32 mouse cellular contexts compared by ENCODE assay signal in genomic region chr6:72410518-72410917, GRCm38 (mm10). TPM values are rescaled to one million over a fixed set of nuclear protein-coding genes. Genes with fewer than 3 reads are reported as not detected.
A peak's percentile ranks its signal among the peaks of the same experiment; 100 is the strongest.
DNase-seq lines count a peak whose midpoint lies in the region; ATAC-seq and TF ChIP-seq lines count a peak whose summit lies in the region.
"Had no signal": no experiment of that assay in that cellular context is flagged by ENCODE, and none has a peak within 500 bp of the region (broad histone marks: within the 10 kb centered on the region; RNA-seq: fewer than 3 reads in every experiment).

No protein-coding gene starts in this region.

- H3K9ac ChIP-seq in kidney, embryonic 15.5 days = no peak overlapping the region
- H3K9ac ChIP-seq: forebrain, embryonic 15.5 days; intestine, embryonic 15.5 days; limb, embryonic 13.5 days; midbrain, embryonic 15.5 days; neural tube, embryonic 12.5 days; stomach, embryonic 15.5 days had no signal

- no peak for TF ChIP-seq CTCF in spleen, adult 2 months (IDR thresholded peaks at IDR 0.05; ENCODE audit: extremely low read depth, insufficient read depth, insufficient read length, insufficient replicate concordance)

- no peak for TF ChIP-seq POLR2A in spleen, adult 2 months (IDR thresholded peaks at IDR 0.05; ENCODE audit: low read depth, low read length)

- ATAC-seq in granulocyte monocyte progenitor cell, adult 5-6 weeks (replicated peaks; ENCODE audit: poor library complexity, severe bottlenecking) = peak; percentile 63
- peak; percentile 32 for ATAC-seq in megakaryocyte progenitor cell, adult 5-6 weeks (replicated peaks; ENCODE audit: poor library complexity)
- ATAC-seq in kidney, embryonic 15.5 days (replicated peaks; ENCODE audit: low FRiP score) = no peak
- ATAC-seq: activated CD4-positive, CD25-positive, alpha-beta regulatory T cell, adult 4 months; forebrain, embryonic 15.5 days; hindbrain, embryonic 16.5 days; intestine, embryonic 15.5 days; lung, postnatal 0 days; midbrain, embryonic 15.5 days had no signal

- no peak for DNase-seq in spleen, adult 2 months (ENCODE audit: low read depth in 1 of 2, low spot score in 2 of 2)
- no peak for DNase-seq in spleen, postnatal 10 days (ENCODE audit: low spot score in 2 of 2)
- no peak for DNase-seq in kidney, adult 8-10 months
- no peak for DNase-seq in kidney, adult 9 months
- DNase-seq: adrenal gland, adult 2 months; adrenal gland, postnatal 36 days; cerebellum, adult 18-20 months; cerebellum, postnatal 10 days; gastrocnemius, postnatal 25 days; heart, adult 18-20 months; heart, postnatal 4 days; kidney, adult 2 months; kidney, postnatal 14 days; lung, adult 18-20 months; right cerebral cortex, postnatal 4 days; thymus, postnatal 14 days had no signal

- no peaks in the 10 kb centered on the region for H3K9me3 ChIP-seq in kidney, embryonic 15.5 days (replicated peaks)
- H3K9me3 ChIP-seq: forebrain, embryonic 15.5 days; intestine, embryonic 15.5 days; limb, embryonic 13.5 days; midbrain, embryonic 10.5 days; midbrain, embryonic 15.5 days; neural tube, embryonic 12.5 days; stomach, embryonic 15.5 days had no signal

- peaks cover 6% of the 10 kb centered on the region; the same call in 1 of the 2 replicates for H3K4me1 ChIP-seq in spleen, adult 2 months (ENCODE audit: control insufficient read depth, insufficient read depth, insufficient read length)
- peaks cover 14% of the 10 kb centered on the region for H3K4me1 ChIP-seq in kidney, embryonic 15.5 days

- no peaks in the 10 kb centered on the region for H3K36me3 ChIP-seq in spleen, adult 2 months (ENCODE audit: control insufficient read depth, insufficient read depth, low read length)
- no peaks in the 10 kb centered on the region for H3K36me3 ChIP-seq in kidney, embryonic 15.5 days
- H3K36me3 ChIP-seq: forebrain, embryonic 15.5 days; intestine, embryonic 15.5 days; limb, embryonic 13.5 days; midbrain, embryonic 10.5 days; midbrain, embryonic 15.5 days; neural tube, embryonic 12.5 days; stomach, embryonic 15.5 days had no signal

- no peak overlapping the region for H3K4me2 ChIP-seq in kidney, embryonic 15.5 days
- H3K4me2 ChIP-seq: forebrain, embryonic 15.5 days; heart, embryonic 11.5 days; intestine, embryonic 15.5 days; limb, embryonic 13.5 days; liver, embryonic 11.5 days; midbrain, embryonic 15.5 days; neural tube, embryonic 12.5 days; stomach, embryonic 15.5 days had no signal

- 0 out of 2 replicates have a peak overlapping the region, but pooled peaks have one; percentile 10 for H3K27ac ChIP-seq in spleen, adult 2 months (ENCODE audit: insufficient read depth, low read length)
- H3K27ac ChIP-seq in kidney, embryonic 15.5 days = no peak overlapping the region
- H3K27ac ChIP-seq: forebrain, embryonic 15.5 days; intestine, embryonic 15.5 days; left cerebral cortex, adult 2 months; limb, embryonic 13.5 days; midbrain, embryonic 10.5 days; midbrain, embryonic 15.5 days; neural tube, embryonic 12.5 days; stomach, embryonic 15.5 days had no signal

- 20% methylated on average over 7 of the region's 7 CpGs for WGBS in spleen, adult 2 months
- WGBS in kidney, embryonic 15.5 days = 72% methylated on average over 7 of the region's 7 CpGs

- H3K27me3 ChIP-seq in spleen, adult 2 months (ENCODE audit: control insufficient read depth, insufficient read depth, low read length) = no peaks in the 10 kb centered on the region
- H3K27me3 ChIP-seq in kidney, embryonic 15.5 days = no peaks in the 10 kb centered on the region
- H3K27me3 ChIP-seq: forebrain, embryonic 15.5 days; intestine, embryonic 15.5 days; limb, embryonic 13.5 days; midbrain, embryonic 15.5 days; stomach, embryonic 15.5 days had no signal

- H3K4me3 ChIP-seq in spleen, adult 2 months (ENCODE audit: extremely low read depth, insufficient read depth, insufficient read length) = no peak overlapping the region
- no peak overlapping the region for H3K4me3 ChIP-seq in kidney, embryonic 15.5 days (replicated peaks)
- H3K4me3 ChIP-seq: forebrain, embryonic 15.5 days; intestine, embryonic 15.5 days; left cerebral cortex, adult 2 months; limb, embryonic 13.5 days; midbrain, embryonic 10.5 days; midbrain, embryonic 15.5 days; neural tube, embryonic 12.5 days; stomach, embryonic 15.5 days had no signal

RNA-seq across cellular contexts. Expression of gene Ggcx, which starts 3.6 kb away (rescaled TPM):
- polyA plus RNA-seq in spleen, adult 2 months (2012; rRNA removed) = 7.3 and 7.6 TPM in 2 replicates
- total RNA-seq in granulocyte monocyte progenitor cell, adult 5-6 weeks (2014; fragmentation: Nextera tagmentation) = 7.9 and 8.8 TPM in 2 replicates
- 9.6 and 19.7 TPM in 2 replicates for total RNA-seq in granulocyte monocyte progenitor cell, adult 5-6 weeks (2017)
- 11.2 and 11.6 TPM in 2 replicates for total RNA-seq in megakaryocyte progenitor cell, adult 5-6 weeks (2015)
- 6.7 and 8.5 TPM in 2 replicates for total RNA-seq in megakaryocyte progenitor cell, adult 5-6 weeks (2017)
- 32.5 and 36.0 TPM in 2 replicates for polyA plus RNA-seq in kidney, embryonic 15.5 days (2015; fragmentation: Nextera tagmentation; extraction: Ambion mirVana)

RNA-seq across cellular contexts. Expression of gene Vamp8, which starts 20.0 kb away (rescaled TPM):
- 100 and 107 TPM in 2 replicates for polyA plus RNA-seq in spleen, adult 2 months (2012; rRNA removed)
- 239 and 250 TPM in 2 replicates for total RNA-seq in granulocyte monocyte progenitor cell, adult 5-6 weeks (2014; fragmentation: Nextera tagmentation)
- 347 and 437 TPM in 2 replicates for total RNA-seq in granulocyte monocyte progenitor cell, adult 5-6 weeks (2017)
- total RNA-seq in megakaryocyte progenitor cell, adult 5-6 weeks (2015) = 240 and 247 TPM in 2 replicates
- total RNA-seq in megakaryocyte progenitor cell, adult 5-6 weeks (2017) = 267 and 283 TPM in 2 replicates
- polyA plus RNA-seq in kidney, embryonic 15.5 days (2015; fragmentation: Nextera tagmentation; extraction: Ambion mirVana) = 146 and 150 TPM in 2 replicates

RNA-seq across cellular contexts. Expression of gene Mat2a, which starts 28.8 kb away (rescaled TPM):
- polyA plus RNA-seq in spleen, adult 2 months (2012; rRNA removed) = 45.0 and 50.9 TPM in 2 replicates
- 387 and 444 TPM in 2 replicates for total RNA-seq in granulocyte monocyte progenitor cell, adult 5-6 weeks (2014; fragmentation: Nextera tagmentation)
- total RNA-seq in granulocyte monocyte progenitor cell, adult 5-6 weeks (2017) = 211 and 247 TPM in 2 replicates
- total RNA-seq in megakaryocyte progenitor cell, adult 5-6 weeks (2015) = 342 and 403 TPM in 2 replicates
- total RNA-seq in megakaryocyte progenitor cell, adult 5-6 weeks (2017) = 192 and 230 TPM in 2 replicates
- 418 and 431 TPM in 2 replicates for polyA plus RNA-seq in kidney, embryonic 15.5 days (2015; fragmentation: Nextera tagmentation; extraction: Ambion mirVana)

RNA-seq across cellular contexts. Expression of gene Vamp5, which starts 30.2 kb away (rescaled TPM):
- 51.3 and 55.6 TPM in 2 replicates for polyA plus RNA-seq in spleen, adult 2 months (2012; rRNA removed)
- 12.4 and 43.7 TPM in 2 replicates for total RNA-seq in granulocyte monocyte progenitor cell, adult 5-6 weeks (2014; fragmentation: Nextera tagmentation)
- 8.6 and 16.5 TPM in 2 replicates for total RNA-seq in granulocyte monocyte progenitor cell, adult 5-6 weeks (2017)
- 39.1 and 70.3 TPM in 2 replicates for total RNA-seq in megakaryocyte progenitor cell, adult 5-6 weeks (2015)
- total RNA-seq in megakaryocyte progenitor cell, adult 5-6 weeks (2017) = 13.0 and 34.9 TPM in 2 replicates
- polyA plus RNA-seq in kidney, embryonic 15.5 days (2015; fragmentation: Nextera tagmentation; extraction: Ambion mirVana) = 35.0 and 40.7 TPM in 2 replicates

RNA-seq across cellular contexts. Expression of gene Rnf181, which starts 43.8 kb away (rescaled TPM):
- 62.4 and 65.8 TPM in 2 replicates for polyA plus RNA-seq in spleen, adult 2 months (2012; rRNA removed)
- 81.5 and 83.1 TPM in 2 replicates for total RNA-seq in granulocyte monocyte progenitor cell, adult 5-6 weeks (2014; fragmentation: Nextera tagmentation)
- total RNA-seq in granulocyte monocyte progenitor cell, adult 5-6 weeks (2017) = 48.6 and 54.3 TPM in 2 replicates
- total RNA-seq in megakaryocyte progenitor cell, adult 5-6 weeks (2015) = 65.5 and 87.8 TPM in 2 replicates
- total RNA-seq in megakaryocyte progenitor cell, adult 5-6 weeks (2017) = 51.4 and 53.7 TPM in 2 replicates
- 116 and 130 TPM in 2 replicates for polyA plus RNA-seq in kidney, embryonic 15.5 days (2015; fragmentation: Nextera tagmentation; extraction: Ambion mirVana)
